Mouse (Mus musculus): Measurements from ENCODE around the gene Mdp1.

- TF ChIP-seq GATA1 (IDR thresholded peaks at IDR 0.05; ENCODE audit: borderline replicate concordance, low read length) (no peak), FLI1 (IDR thresholded peaks at IDR 0.05; ENCODE audit: low read length) (no peak)
Measured at GRCm38 (mm10) chr14:55617822-55618221, 42.5 kb downstream of the Mdp1 start, which contains the start of gene Rec8.
